In genomic region chr13:109440881-109441280, GRCm38 (mm10) we compare ENCODE assay signal across 8 mouse cellular contexts.
DNase-seq lines count a peak whose midpoint lies in the region; ATAC-seq and TF ChIP-seq lines count a peak whose summit lies in the region.

No protein-coding gene starts in this region.

- H3K4me3 ChIP-seq in hindbrain, embryonic 10.5 days = peak overlapping the region; percentile 50
- peak overlapping the region; percentile 57 for H3K4me3 ChIP-seq in lung, embryonic 15.5 days
- H3K4me3 ChIP-seq in olfactory bulb, adult 2 months (ENCODE audit: insufficient read depth, low read depth, low read length) = peak overlapping the region; percentile 78

- H3K4me2 ChIP-seq in lung, embryonic 15.5 days = peak overlapping the region; percentile 83

- peak overlapping the region; percentile 78 for H3K27ac ChIP-seq in hindbrain, embryonic 10.5 days
- H3K27ac ChIP-seq in lung, embryonic 15.5 days = peak overlapping the region; percentile 93
- peak overlapping the region; percentile 96 for H3K27ac ChIP-seq in olfactory bulb, adult 2 months (ENCODE audit: insufficient read depth, low read depth, low read length)

- ATAC-seq in lung, embryonic 15.5 days (ENCODE audit: borderline replicate concordance, extremely low read depth, low FRiP score, low TSS enrichment) = peak; percentile 98

- peaks cover 25% of the 10 kb centered on the region for H3K4me1 ChIP-seq in hindbrain, embryonic 10.5 days (replicated peaks)
- peaks cover 13% of the 10 kb centered on the region for H3K4me1 ChIP-seq in lung, embryonic 15.5 days
- peaks cover 2% of the 10 kb centered on the region; the same call in 1 of the 2 replicates for H3K4me1 ChIP-seq in olfactory bulb, adult 2 months (ENCODE audit: control insufficient read depth, insufficient read depth, low read length)

- no peaks in the 10 kb centered on the region for H3K27me3 ChIP-seq in hindbrain, embryonic 10.5 days (ENCODE audit: insufficient read depth, poor library complexity, severe bottlenecking)
- no peaks in the 10 kb centered on the region for H3K27me3 ChIP-seq in lung, embryonic 15.5 days

- peak; percentile 88 for DNase-seq in MN1 (ENCODE audit: low spot score)
- peak; percentile 81 for DNase-seq in cerebellum, adult 9-10 months
- DNase-seq in frontal cortex, adult 2 months (ENCODE audit: extremely low spot score in 1 of 2, low spot score in 1 of 2) = peak; percentile 57 to 85
- peak; percentile 86 for DNase-seq in hindbrain, embryonic 10.5 days (ENCODE audit: low spot score)
- DNase-seq in layer of hippocampus, adult 9-11 months = peak; percentile 86
- DNase-seq in thymus, adult 18-20 months = peak; percentile 53 to 55

- no peak for TF ChIP-seq CTCF in olfactory bulb, adult 2 months (IDR thresholded peaks at IDR 0.05; ENCODE audit: insufficient read depth, low read depth, low read length)

- no peaks in the 10 kb centered on the region for H3K36me3 ChIP-seq in hindbrain, embryonic 10.5 days
- no peaks in the 10 kb centered on the region for H3K36me3 ChIP-seq in lung, embryonic 15.5 days

- WGBS in hindbrain, embryonic 10.5 days = under 1% methylated on average over 12 of the region's 12 CpGs
- under 1% methylated on average over 12 of the region's 12 CpGs for WGBS in lung, embryonic 15.5 days
- WGBS in olfactory bulb, adult 2 months = 0% methylated on average over 12 of the region's 12 CpGs

- peak overlapping the region; percentile 45 for H3K9ac ChIP-seq in lung, embryonic 15.5 days

- peak; percentile 42; the same call in 1 of the 2 replicates for TF ChIP-seq POLR2A in olfactory bulb, adult 2 months (IDR thresholded peaks at IDR 0.05; ENCODE audit: insufficient read depth, low read depth, low read length)

- no peaks in the 10 kb centered on the region for H3K9me3 ChIP-seq in hindbrain, embryonic 10.5 days
- H3K9me3 ChIP-seq in lung, embryonic 15.5 days = no peaks in the 10 kb centered on the region

Comparison
In these comparisons a context has a peak if more than half of its experiments do, and no peak if none do; other contexts are left out.
1. Peak in every context shown above with its lines: DNase-seq, ATAC-seq, H3K4me3 ChIP-seq and H3K27ac ChIP-seq.